Mouse (Mus musculus): Measurements from ENCODE around the gene Lhx6.

The Lhx6 gene

DNA sequence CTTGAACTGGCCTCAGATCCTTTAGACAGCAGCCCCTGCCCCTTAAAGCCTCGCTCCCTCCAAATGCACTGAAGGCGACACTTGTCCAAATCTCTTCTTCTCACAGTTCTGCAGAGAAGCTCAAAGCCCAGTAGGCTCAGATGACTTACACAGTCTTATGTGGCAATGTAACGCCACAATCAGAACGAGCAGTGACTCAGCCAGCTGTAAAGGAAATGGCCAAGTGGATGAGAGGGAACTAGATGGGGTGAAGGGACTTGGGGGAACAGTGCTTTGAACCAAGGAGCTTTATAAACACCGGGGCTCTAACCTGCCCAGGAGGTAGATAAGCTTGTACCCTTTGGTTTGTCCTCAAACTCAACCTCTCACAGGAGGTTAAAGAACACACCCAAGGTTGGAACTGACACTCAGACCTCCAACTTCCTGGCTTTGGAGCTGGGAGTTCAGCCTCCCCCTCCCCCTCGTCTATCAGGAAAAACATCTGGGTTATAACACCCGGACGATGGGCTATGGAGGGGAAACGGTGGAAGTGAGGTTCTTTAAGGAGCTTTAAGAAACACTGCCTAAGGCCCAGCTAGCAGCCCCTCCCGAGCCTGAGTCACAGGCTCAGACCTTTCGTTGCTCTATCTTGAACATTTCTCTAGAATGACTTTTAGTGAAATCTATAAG, 69.7 kb downstream of the Lhx6 start:
- DNase-seq (ENCODE audit: low spot score) = peak; percentile 49

DNA sequence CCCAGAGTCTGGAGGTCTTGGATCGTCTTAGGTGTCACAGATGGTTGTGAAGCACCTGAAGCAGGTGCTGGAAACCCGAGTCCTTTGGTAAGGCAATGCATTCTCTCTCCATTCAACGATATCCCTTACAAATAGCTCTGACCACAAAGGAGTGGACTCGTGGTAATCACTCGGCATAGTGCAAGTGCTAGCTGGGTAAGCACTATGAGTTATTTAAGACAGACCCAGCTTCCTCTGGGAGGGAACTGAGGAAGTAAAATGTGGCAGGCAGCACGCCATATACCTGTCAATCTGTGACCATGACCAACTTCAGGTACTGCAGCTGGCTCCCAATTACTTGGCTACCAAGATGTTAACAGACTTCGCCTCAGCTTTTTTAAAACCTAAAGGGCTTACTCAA, 70.3 kb downstream of the Lhx6 start:
- no peak for DNase-seq (ENCODE audit: low spot score)

DNA sequence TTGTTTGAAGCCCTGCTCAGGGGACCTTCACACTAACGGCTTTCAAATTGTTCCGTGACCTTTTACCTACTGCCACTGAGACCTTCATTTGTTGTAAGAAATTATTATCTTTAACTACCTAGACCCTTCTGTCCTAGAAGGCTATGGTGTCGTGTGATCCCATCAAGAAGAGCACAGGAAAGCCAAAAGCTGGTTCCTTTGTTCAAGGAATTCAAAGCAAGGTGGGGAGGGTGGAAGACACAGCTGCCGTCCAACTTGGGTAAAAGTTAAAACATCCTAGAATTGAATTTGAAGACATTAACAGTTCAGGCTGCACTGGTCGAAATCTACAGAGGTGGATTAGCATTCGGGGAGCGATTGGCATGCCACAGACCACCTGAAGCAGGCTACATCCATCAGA, 71.2 kb downstream of the Lhx6 start:
- no peak for DNase-seq (ENCODE audit: low spot score)

DNA sequence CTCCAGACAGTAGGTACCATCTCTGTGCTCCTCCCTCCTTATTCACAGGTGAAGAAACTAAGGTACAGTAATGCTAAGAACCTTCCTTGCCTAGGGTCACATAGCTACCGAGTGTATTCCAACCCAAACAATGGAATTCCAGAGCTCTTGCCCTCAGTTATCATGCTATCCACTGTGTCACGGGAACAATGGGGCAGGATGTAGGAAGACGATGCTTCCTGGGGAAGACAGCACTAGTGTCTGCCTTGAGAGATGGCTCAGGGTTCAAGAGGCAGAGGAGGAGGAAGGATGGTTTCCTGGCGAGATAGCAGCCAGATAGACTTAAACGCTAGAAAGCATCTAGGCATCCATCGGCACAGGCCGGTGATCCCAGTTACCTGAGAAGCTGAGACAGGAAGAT, 72.3 kb downstream of the Lhx6 start:
- no peak for DNase-seq (ENCODE audit: low spot score)

All from adipocyte (in vitro differentiated cells).